Mouse (Mus musculus) right cerebral cortex, adult 2 months (tissue): Measurements from ENCODE around the gene Pgpep1.

Experiments
- DNase-seq, 2 experiments: peaks; one replicate each; pipeline ENCODE4 v3.0.0; 2021 to 2022; ENCODE audit warnings: low spot score in 2 of 2

Pgpep1 gene

GRCm38 (mm10) chr8:70691230-70691629 lies 31.0 kb upstream of the Pgpep1 start:
- DNase-seq: no peak

GRCm38 (mm10) chr8:70689892-70690390 lies 29.8 kb upstream of the Pgpep1 start:
- no peak for DNase-seq

- DNase-seq: no peak
These were observed 27.9 kb upstream of the Pgpep1 start for GRCm38 (mm10) chr8:70688136-70688535.

- no peak for DNase-seq
These were observed 27.4 kb upstream of the Pgpep1 start for GRCm38 (mm10) chr8:70687576-70687975.

- DNase-seq: peak; percentile 88 to 93
These were observed 24.1 kb upstream of the Pgpep1 start for GRCm38 (mm10) chr8:70684291-70684690.

- no peak for DNase-seq
These were observed 22.5 kb upstream of the Pgpep1 start for GRCm38 (mm10) chr8:70682692-70683091.

GRCm38 (mm10) chr8:70682193-70682592 lies 22.0 kb upstream of the Pgpep1 start:
- peak; percentile 65 to 74 for DNase-seq

- no peak for DNase-seq
These were observed 21.2 kb upstream of the Pgpep1 start for GRCm38 (mm10) chr8:70681410-70681809.

- no peak for DNase-seq
These were observed 19.9 kb upstream of the Pgpep1 start for GRCm38 (mm10) chr8:70680039-70680438.

- DNase-seq: no peak
These were observed 19.2 kb upstream of the Pgpep1 start for GRCm38 (mm10) chr8:70679404-70679803.

- no peak for DNase-seq
These were observed 18.5 kb upstream of the Pgpep1 start for GRCm38 (mm10) chr8:70678679-70679078.

GRCm38 (mm10) chr8:70677451-70678080 lies 17.4 kb upstream of the Pgpep1 start:
- DNase-seq: no peak

GRCm38 (mm10) chr8:70675336-70675735 lies 15.1 kb upstream of the Pgpep1 start:
- DNase-seq: no peak

GRCm38 (mm10) chr8:70674716-70675115 lies 14.5 kb upstream of the Pgpep1 start:
- DNase-seq: no peak

- DNase-seq: no peak
These were observed 13.9 kb upstream of the Pgpep1 start for GRCm38 (mm10) chr8:70674109-70674508.

GRCm38 (mm10) chr8:70673079-70673856 lies 13.1 kb upstream of the Pgpep1 start, which contains the start of gene Lsm4:
Gene Lsm4, plus strand, starts transcription at chr8:70673248.
- DNase-seq: peak; percentile 99 to 100

- DNase-seq: no peak
These were observed 12.3 kb upstream of the Pgpep1 start for GRCm38 (mm10) chr8:70672325-70673078.

- no peak for DNase-seq
These were observed 11.6 kb upstream of the Pgpep1 start for GRCm38 (mm10) chr8:70671615-70672324.

GRCm38 (mm10) chr8:70667071-70667470 lies 6.9 kb upstream of the Pgpep1 start:
- peak in 1 of 2 experiments; percentile 45 for DNase-seq

GRCm38 (mm10) chr8:70665599-70665998 lies 5.4 kb upstream of the Pgpep1 start:
- DNase-seq: no peak

- no peak for DNase-seq
These were observed 4.4 kb upstream of the Pgpep1 start for GRCm38 (mm10) chr8:70664631-70665030.

GRCm38 (mm10) chr8:70663691-70664090 lies 3.5 kb upstream of the Pgpep1 start:
- no peak for DNase-seq
